Mouse (Mus musculus): ENCODE measurements around the gene Mturn.

DNA sequence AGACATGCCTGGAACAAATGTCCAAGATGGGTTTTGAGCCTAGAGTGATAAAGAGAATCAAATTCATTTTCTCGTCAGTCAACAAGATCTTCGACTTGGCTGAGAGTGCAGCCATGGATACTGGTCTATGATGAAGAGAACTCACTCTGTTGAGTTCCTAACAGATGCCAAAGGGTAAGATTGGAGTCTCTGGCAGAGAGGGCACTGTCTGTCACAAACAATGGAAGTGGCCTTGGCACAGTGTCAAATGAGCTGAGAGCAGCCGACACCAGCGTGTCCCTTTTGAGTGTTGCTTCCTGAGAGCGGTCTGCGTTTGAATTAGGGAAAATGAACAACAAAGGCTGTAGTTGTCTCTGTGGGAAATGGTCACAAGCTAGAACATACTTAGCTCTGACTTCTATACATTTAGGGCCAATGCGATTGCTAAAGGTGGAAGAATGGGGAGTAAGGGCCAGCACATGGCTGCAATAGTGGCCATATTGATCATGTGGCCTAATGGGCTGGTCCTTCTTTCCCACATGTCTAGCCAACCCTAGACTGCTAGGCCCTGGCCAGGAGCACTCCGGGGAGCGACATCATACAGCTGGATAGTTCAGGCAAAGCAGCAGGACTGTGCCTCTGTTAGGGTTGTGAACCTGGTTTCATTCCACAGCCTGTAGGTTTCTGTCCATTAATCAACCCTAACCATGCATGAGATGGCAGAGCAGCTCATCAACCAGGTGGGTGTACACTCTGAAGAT, 39.3 kb downstream of the Mturn start:
- no peak for TF ChIP-seq CTCF (IDR thresholded peaks at IDR 0.05; ENCODE audit: borderline replicate concordance, insufficient read depth, low read depth, low read length)
- TF ChIP-seq POLR2A (IDR thresholded peaks at IDR 0.05; ENCODE audit: borderline replicate concordance, insufficient read depth, low read length) = no peak

Data from cerebellum, adult 2 months (tissue).